Mouse (Mus musculus): ENCODE measurements around the gene Olfr1364. TPM values are rescaled to one million over a fixed set of nuclear protein-coding genes. Genes with fewer than 3 reads are reported as not detected.

Olfr1364 gene
- not detected for total RNA-seq (2021)

DNA sequence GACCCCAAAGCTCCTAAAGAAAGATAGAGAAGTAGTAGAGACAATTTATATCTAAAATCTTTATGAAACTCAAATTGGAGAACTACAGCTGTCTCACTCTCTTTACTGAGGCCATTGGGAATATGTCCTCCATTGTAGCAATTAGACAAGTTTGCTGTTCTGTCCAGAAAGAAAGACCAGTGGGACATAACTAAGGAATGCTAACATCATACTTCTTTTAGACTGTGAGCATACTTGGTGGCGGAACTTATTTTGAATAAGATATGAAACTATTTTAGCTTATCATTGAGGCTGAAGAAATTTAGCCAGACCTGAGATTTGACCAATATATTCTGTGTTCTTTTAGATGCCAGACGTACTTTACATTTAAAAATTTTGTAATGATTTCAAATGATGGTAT, at the start of gene Olfr1364:
TSS of gene Olfr1364 (minus strand) at position 101 of the 400 bp plus-strand sequence.
- no peak for DNase-seq (ENCODE audit: low spot score in 2 of 2)
- intact Hi-C loops (cut with DNase I): no loop called here

DNA sequence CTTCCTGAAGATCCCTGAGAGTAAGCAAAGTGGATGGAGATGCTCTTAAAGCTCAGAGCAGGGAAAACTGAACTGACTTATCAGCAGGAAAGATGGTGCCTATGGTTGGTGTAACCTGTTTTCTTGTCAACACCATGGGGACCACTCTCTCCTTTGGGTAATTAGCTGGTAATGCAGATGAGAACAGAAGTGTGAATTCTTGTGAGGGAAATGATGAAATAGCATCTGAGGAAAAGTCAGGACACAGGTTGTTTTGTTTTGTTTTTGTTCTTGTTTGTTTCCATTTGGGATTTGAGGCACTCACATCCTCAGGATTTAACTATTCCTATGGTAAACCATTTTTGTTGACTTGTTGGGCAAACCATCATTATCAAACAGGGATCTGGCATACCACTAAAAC, 32.4 kb upstream of the Olfr1364 start, which contains the start of gene Olfr1362:
TSS of gene Olfr1362 (minus strand) at position 101 of the 400 bp plus-strand sequence.
- intact Hi-C loops (cut with DNase I): no loop called here

DNA sequence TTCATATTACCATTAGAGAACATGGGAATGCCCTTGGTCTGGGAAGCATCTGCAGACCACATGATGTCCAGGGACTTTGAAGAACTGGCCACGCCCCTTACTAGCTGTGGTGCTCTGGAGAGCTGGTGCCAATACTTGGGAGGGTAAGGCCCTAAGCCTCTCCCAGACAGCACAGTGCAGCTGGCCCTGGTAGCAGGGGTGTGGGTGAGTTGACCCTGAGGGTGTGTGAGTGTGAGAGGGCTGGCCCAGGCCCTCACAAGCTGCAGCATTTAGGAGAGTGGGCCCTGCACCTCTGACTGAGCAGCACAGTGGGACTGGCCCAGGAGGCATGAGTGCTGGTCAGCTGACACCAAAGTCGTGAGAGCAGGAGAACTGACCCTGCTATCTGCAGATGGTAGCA, 10.1 kb upstream of the Olfr1364 start:
- no peak for DNase-seq (ENCODE audit: low spot score in 2 of 2)
- intact Hi-C loops (cut with DNase I): no loop called here

More for the DNA sequence above, 32.4 kb upstream of the Olfr1364 start, which contains the start of gene Olfr1362:
- no peak for DNase-seq (ENCODE audit: low spot score in 2 of 2)

DNA sequence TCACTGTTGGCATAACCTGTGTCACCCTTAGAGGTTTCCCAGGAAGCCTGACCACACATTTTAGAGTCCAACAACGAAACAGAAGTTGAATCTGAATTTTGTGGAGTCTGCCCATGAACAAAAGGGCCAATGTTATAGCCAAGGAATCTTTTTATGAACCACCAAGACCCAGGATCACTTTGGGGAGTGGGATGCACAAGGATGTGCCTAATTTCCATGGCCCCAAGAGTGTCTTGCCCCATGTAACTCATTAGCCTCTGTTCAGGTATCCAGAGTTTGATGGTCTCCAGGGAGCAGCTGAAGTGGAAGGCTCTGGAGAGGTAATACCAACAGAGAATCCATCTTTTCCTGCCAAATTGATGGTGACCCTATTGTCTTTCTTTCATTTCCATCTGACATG, 21.8 kb downstream of the Olfr1364 start, which contains the start of gene Olfr1535:
TSS of gene Olfr1535 (minus strand) at position 101 of the 400 bp plus-strand sequence.
- intact Hi-C loops (cut with DNase I): no loop called here

DNA sequence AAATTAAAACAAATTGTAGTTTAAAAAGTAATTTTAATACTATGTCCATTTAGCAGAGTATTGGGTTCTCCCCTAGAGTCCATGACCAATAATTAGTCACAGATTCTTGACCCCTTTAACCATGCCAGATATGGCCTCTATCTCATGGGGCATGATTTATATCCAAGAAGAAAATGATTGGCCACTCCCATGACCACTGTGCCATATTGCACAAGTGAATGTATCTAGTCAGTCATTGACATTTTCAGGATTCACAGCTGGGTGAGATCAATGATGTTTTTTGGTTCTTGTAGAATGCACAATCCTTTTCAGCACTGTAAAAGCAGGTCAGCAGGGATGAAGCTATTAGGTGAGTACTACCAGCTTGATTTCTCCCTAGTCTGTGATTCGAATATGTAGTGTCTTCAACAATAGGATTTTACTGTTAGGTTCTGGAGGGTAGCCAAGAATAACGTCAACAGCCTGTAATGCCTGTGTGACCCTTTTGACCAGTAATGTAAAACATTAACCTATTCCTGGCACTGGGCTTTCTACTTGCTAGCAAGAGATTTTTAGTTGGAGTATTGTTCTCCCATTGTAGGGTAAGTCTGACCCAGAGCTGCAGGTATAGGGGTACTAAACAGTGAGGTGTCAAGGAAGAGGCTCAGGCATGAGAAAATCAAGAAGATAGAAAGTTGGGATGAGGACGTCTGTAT, 31.0 kb downstream of the Olfr1364 start:
- intact Hi-C loops (cut with DNase I): no loop called here
- DNase-seq (ENCODE audit: low spot score in 2 of 2): no peak

More for the DNA sequence above, 21.8 kb downstream of the Olfr1364 start, which contains the start of gene Olfr1535:
- no peak for DNase-seq (ENCODE audit: low spot score in 2 of 2)

DNA sequence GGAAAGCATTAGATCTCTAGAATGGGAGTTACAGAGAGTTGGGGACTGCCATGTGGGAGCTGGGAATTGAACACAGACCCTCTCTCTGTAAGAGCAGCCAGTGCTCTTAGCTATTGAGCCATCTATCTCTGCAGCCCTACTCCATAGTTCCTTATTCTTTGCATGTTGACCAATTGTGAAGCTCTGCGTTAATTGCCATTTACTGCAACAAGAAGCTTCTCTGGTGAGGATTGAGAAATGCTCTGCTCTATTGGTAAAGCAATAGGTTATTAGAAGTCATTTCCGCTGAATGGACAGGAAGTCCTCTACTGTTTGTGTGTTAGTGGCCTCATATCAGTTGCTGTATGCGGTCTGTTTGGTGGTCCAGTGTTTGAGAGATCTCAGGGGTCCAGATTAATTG, 32.1 kb downstream of the Olfr1364 start:
- intact Hi-C loops (cut with DNase I): no loop called here
- no peak for DNase-seq (ENCODE audit: low spot score in 2 of 2)

DNA sequence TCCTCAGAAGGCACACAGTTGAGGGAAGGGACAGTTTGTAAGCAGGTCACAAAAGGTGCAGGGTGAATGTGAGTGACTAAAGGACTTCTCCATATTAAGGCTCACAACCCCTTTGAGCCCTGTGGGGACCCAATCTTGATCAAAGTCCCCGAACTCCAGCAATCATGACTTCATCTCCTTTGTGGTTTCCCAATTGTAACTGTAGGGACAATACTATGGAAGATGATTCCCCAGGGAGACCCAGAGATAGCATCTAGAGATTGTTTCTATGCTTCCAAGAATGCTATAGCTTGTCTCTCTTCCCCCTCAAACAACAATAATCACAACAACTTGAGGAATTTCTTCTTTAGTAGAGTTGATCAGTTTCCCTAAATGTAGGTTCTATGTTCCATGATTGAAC, 38.9 kb downstream of the Olfr1364 start, which contains the start of gene Olfr1366:
TSS of gene Olfr1366 (minus strand) at position 101 of the 400 bp plus-strand sequence.
- no peak for DNase-seq (ENCODE audit: low spot score in 2 of 2)
- intact Hi-C loops (cut with DNase I): no loop called here

DNA sequence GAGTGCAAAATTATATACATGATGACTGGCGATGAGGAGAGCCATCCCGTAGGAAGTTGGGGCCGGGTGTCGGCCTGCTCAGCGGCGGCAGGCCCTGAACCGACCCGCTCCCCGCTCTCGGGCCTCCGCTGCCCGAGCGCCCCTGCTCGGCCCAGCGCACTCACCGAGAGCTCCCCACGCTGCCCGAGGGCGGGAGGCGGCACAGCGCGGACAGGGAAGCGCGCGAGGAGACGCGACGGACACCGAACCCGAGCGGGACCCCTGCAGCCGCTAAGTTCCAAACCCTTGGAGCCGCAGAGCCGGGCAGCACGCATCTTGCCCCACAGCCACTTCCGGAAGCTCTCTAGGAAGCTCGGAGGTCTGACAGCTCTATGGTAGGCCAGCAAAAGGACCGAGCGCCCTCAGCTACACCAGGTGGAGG, 50.8 kb downstream of the Olfr1364 start, which contains the start of gene Zkscan8:
TSS of gene Zkscan8 (minus strand) at position 340 of the 421 bp plus-strand sequence.
- intact Hi-C loops (cut with DNase I): loop anchor here (1.0 to 5.0 kb wide), 4 partner anchors 24 to 168 kb away; partner anchors contain the start of genes Gm10065, Zkscan3, Zkscan4 and Zscan12

DNA sequence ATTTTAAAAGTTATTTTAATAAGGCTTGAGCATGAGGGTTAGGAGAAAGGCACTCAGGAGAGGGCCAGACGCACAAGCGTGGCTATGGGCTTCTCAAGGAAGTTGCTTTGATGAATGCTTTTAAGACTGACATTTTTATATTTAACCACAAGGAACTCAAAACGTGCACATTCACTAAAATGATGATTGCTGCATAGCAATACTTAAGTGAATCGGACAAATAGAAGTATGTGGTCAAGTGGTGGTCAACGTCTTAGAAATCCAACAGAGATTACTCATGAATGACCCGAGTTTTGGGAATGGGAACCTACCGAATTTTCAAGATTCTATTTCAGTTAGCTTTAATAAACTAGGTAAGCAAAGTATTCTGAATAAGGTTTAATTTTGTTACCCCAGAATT, 51.4 kb downstream of the Olfr1364 start:
- intact Hi-C loops (cut with DNase I): loop anchor here (1.0 to 5.0 kb wide), 4 partner anchors 23 to 167 kb away; partner anchors contain the start of genes Gm10065, Zkscan3, Zkscan4 and Zscan12
- no peak for DNase-seq (ENCODE audit: low spot score in 2 of 2)

More for the DNA sequence above, 50.8 kb downstream of the Olfr1364 start, which contains the start of gene Zkscan8:
- DNase-seq (ENCODE audit: low spot score in 2 of 2): peak; percentile 85 to 89

Other genes starting within 250 kb of the Olfr1364 start
- gene Olfr1367, start 234.8 kb downstream of the Olfr1364 start, total RNA-seq (2021): not detected
- gene Zscan12, start 218.9 kb downstream of the Olfr1364 start, total RNA-seq (2021): 1 to 10 TPM; 7.5 to 7.9 TPM
- 10 to 100 TPM; 37.2 to 44.5 TPM for gene Zkscan3, start 179.0 kb downstream of the Olfr1364 start, total RNA-seq (2021)
- 1 to 10 TPM; 1.5 to 1.7 TPM for gene Pgbd1, start 140.7 kb downstream of the Olfr1364 start, total RNA-seq (2021)
- gene Zscan26, start 128.0 kb downstream of the Olfr1364 start, total RNA-seq (2021): 10 to 100 TPM; 48.3 to 51.3 TPM
- gene Nkapl, start 113.2 kb downstream of the Olfr1364 start, total RNA-seq (2021): 1 to 10 TPM in 1 of 2 experiments, under 1 TPM in 1; 0.96 to 1.1 TPM
- gene Zkscan4, start 102.9 kb downstream of the Olfr1364 start, total RNA-seq (2021): 1 to 10 TPM; 5.6 to 6.7 TPM
- gene Gm10065, start 102.3 kb downstream of the Olfr1364 start, total RNA-seq (2021): not detected
- 10 to 100 TPM; 21.6 to 23.1 TPM for gene AK157302, start 86.5 kb downstream of the Olfr1364 start, total RNA-seq (2021)
- gene Gm11273, start 80.3 kb downstream of the Olfr1364 start, total RNA-seq (2021): 10 to 100 TPM; 50.0 to 59.4 TPM
- 10 to 100 TPM; 17.2 to 19.5 TPM for gene Zkscan8, start 50.6 kb downstream of the Olfr1364 start, total RNA-seq (2021)
- gene Olfr1366, start 39.0 kb downstream of the Olfr1364 start, total RNA-seq (2021): not detected
- not detected for gene Olfr1535, start 21.9 kb downstream of the Olfr1364 start, total RNA-seq (2021)
- gene Olfr1362, start 32.3 kb upstream of the Olfr1364 start, total RNA-seq (2021): not detected
- not detected for gene Olfr11, start 60.8 kb upstream of the Olfr1364 start, total RNA-seq (2021)
- not detected for gene Olfr1361, start 81.6 kb upstream of the Olfr1364 start, total RNA-seq (2021)
- not detected for gene Olfr1360, start 95.6 kb upstream of the Olfr1364 start, total RNA-seq (2021)
- gene Olfr1359, start 116.4 kb upstream of the Olfr1364 start, total RNA-seq (2021): not detected
- gene Hist1h2bl, start 134.4 kb upstream of the Olfr1364 start, total RNA-seq (2021): 10 to 100 TPM; 31.3 to 46.4 TPM
- 10 to 100 TPM; 19.5 to 32.4 TPM for gene Hist1h2ai, start 134.7 kb upstream of the Olfr1364 start, total RNA-seq (2021)
- 10 to 100 TPM; 58.0 to 64.8 TPM for gene Hist1h3h, start 135.9 kb upstream of the Olfr1364 start, total RNA-seq (2021)
- 1 to 10 TPM; 3.8 to 4.5 TPM for gene Hist1h2bm, start 140.3 kb upstream of the Olfr1364 start, total RNA-seq (2021)
- 10 to 100 TPM; 18.4 to 22.2 TPM for gene Hist1h4j, start 153.3 kb upstream of the Olfr1364 start, total RNA-seq (2021)
- 100 to 1,000 TPM; 333 to 391 TPM for gene Hist1h4k, start 168.7 kb upstream of the Olfr1364 start, total RNA-seq (2021)
- gene Hist1h2ak, start 172.1 kb upstream of the Olfr1364 start, total RNA-seq (2021): 10 to 100 TPM; 13.8 TPM
- gene Hist1h2bn, start 172.4 kb upstream of the Olfr1364 start, total RNA-seq (2021): 1 to 10 TPM; 3.9 to 8.2 TPM
- 10 to 100 TPM in 1 of 2 experiments, 1 to 10 TPM in 1; 5.3 to 10.6 TPM for gene Hist1h1b, start 198.9 kb upstream of the Olfr1364 start, total RNA-seq (2021)
- gene Hist1h3i, start 201.6 kb upstream of the Olfr1364 start, total RNA-seq (2021): 10 to 100 TPM; 61.5 to 78.2 TPM
- gene Hist1h2an, start 205.5 kb upstream of the Olfr1364 start, total RNA-seq (2021): 1 to 10 TPM in 1 of 2 experiments, not detected in 1; 1.1 TPM
- gene Hist1h2bp, start 205.7 kb upstream of the Olfr1364 start, total RNA-seq (2021): 10 to 100 TPM in 1 of 2 experiments, 1 to 10 TPM in 1; 5.8 to 12.1 TPM
- 10 to 100 TPM; 44.4 to 48.2 TPM for gene Hist1h2bq, start 228.4 kb upstream of the Olfr1364 start, total RNA-seq (2021)
- gene Hist1h2ao, start 228.7 kb upstream of the Olfr1364 start, total RNA-seq (2021): 10 to 100 TPM in 1 of 2 experiments, 1 to 10 TPM in 1; 5.4 to 34.0 TPM
- 100 to 1,000 TPM; 222 to 263 TPM for gene Hist1h4m, start 230.0 kb upstream of the Olfr1364 start, total RNA-seq (2021)

All from left cerebral cortex, postnatal 25 days (tissue).